Mouse (Mus musculus): ENCODE results near the gene Prkca. TPM values are rescaled to one million over a fixed set of nuclear protein-coding genes. Genes with fewer than 3 reads are reported as not detected.

Prkca gene
- polyA plus RNA-seq (2021; fragmentation: Nextera tagmentation), result 28.1 and 28.6 TPM in 2 replicates
- long read RNA-seq, experiment 1, full-length matches to known transcripts, result 22 of 71 reads
- long read RNA-seq, experiment 1, partial matches to known transcripts, result 9 of 71 reads
- long read RNA-seq, experiment 1, other reads (novel, unspliced or antisense), result 40 of 71 reads
- long read RNA-seq, experiment 2, full-length matches to known transcripts, result 109 of 242 reads
- long read RNA-seq, experiment 2, partial matches to known transcripts, result 14 of 242 reads
- long read RNA-seq, experiment 2, other reads (novel, unspliced or antisense), result 119 of 242 reads

DNA sequence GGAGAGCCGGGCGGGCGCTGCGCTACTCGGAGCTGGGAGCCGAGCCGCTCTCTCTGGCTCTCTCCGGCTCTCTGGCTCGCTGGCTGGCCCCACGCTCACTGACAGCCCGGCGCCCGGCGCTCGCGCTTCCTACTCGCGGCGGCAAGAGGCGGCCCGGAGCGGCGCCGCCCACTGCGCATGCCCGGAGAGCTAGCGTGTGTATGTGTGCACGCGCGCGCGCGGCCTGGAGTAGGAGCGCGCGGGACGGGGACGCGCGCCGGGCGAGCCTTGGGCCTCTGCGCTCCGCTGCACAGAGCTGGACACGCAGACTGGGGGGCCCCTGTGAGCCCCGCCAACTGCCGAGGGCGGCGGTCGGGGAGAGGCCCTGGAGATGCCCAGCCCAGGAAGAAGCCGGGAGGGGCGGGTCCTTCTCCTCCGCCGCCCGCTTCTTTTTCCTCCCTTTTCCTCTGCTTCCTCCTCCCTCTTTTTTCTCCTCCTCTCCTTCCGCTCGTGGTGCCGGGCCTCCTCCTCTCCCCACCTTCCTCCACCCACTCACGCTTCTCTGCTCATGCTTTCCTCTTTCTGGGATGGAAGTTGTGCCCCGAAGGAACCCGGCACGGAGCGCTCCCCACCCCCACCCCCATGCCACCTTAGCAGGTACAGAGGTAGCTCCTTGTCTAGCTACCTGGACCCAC, at the start of gene Prkca:
TSS of gene Prkca (minus strand) at position 140 of the 674 bp plus-strand sequence.

DNA sequence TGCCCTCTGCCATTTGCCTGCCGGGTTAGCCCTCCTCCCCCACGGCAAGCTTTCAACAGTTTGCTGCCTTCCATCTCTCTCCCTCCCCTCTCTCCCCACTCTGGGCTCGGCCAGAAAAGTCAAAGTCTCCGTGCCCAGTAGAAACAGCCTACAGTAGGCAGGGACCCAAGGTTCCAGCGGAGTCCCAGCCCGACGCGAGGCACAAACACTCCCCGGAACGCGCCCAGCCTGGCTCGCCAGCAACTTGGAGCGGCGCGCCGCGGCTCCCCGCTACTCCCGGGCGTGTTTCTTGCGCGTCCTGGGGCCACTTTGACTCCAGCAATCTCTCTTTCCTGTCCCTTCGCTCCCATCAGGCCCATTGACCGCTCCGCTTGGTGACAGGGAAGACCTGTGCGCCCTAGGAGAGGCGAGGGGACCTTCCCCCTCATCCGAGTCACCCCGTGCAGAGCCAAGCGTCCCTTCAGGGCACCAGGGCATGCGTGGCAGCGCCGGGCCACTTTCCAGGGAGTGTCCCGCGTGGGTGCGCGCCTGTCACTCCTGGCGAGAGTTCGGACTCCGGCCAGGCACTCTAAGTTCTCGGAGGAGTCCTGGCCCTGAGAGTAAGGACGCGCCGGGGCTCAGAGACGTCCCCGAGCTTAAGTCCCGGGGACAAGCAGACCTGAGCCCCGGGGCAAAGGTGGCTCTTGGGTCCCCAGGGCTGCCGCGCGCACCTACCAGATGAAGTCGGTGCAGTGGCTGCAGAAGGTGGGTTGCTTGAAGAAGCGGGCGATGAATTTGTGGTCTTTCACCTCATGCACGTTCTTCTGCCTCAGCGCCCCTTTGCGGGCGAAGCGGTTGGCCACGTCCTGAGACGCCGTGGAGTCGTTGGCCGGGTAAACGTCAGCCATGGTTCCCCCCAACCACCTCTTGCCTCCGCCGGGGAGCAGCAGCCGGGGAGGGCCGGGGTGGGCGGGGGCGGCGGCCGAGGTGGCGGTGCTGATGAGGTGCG, 653 bp downstream of the Prkca start, which contains the start of gene Apoh:
TSS of gene Apoh (plus strand) at position 574 of the 988 bp plus-strand sequence.

DNA sequence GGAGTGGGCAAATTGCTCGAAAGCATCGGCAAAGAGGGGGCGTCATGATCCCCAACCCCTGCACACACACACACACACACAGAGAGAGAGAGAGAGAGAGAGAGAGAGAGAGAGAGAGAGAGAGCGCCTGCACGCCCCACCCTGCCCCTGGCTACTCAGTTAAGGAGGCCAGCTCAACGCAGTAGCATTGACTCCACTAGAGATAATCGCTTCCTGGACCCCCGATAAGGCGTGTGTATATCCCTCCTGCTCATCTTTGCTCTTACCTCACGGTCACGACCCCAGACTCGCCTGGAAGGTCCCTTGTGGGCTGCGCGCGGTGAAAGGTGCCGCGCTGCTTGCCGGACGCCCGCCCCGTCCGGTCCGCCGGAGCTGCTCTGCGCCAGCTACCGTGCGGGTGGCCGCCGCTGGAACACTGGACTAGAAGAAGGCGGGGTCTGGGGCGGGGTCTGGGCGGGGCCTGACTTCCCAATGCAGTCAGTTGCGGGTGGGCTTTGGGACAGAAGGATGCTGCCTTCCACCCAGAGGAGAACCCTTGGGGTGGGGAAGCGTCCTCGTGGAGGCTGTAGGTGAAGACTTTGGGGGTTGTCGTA, 429.0 kb downstream of the Prkca start, which contains the start of gene Cacng5:
TSS of gene Cacng5 (minus strand) at position 422 of the 593 bp plus-strand sequence.

Small RNA genes lying within 50 kb of the gene (microRNA-seq; reads per million reads assigned to microRNA genes)
- not detected for gene Mir7223

Other genes with a start within 250 kb of the Prkca start
- gene Apoh, start 574 bp downstream of the Prkca start, polyA plus RNA-seq (2021; fragmentation: Nextera tagmentation), result 0.73 and 0.79 TPM in 2 replicates
- gene Cep112, start 81.3 kb upstream of the Prkca start, polyA plus RNA-seq (2021; fragmentation: Nextera tagmentation), result 1.5 and 2.2 TPM in 2 replicates

Data from layer of hippocampus, adult 6 months (tissue).